Mouse (Mus musculus) embryonic fibroblast, embryonic 13.5 days (primary cell): Measurements from ENCODE around the gene Gm11020.

Experiments used
- CTCF ChIP-seq: IDR thresholded peaks from 2 replicates; pipeline ENCODE4 v1.5.1; 2011; ENCODE audit warnings: mild to moderate bottlenecking, control low read depth, low read length, moderate library complexity, borderline replicate concordance; ENCODE audit not compliant: insufficient read depth
- POLR2A ChIP-seq: IDR thresholded peaks from 2 replicates; pipeline ENCODE4 v1.6.1; 2011; ENCODE audit warnings: low read depth, mild to moderate bottlenecking, control low read depth, low read length, moderate library complexity

GRCm38 (mm10) chr8:104365695-104366094 is 44.3 kb downstream of the Gm11020 start:
- no peak for TF ChIP-seq CTCF
- no peak for TF ChIP-seq POLR2A
